Mouse (Mus musculus) liver, adult 2 months (tissue): Measurements from ENCODE around the gene Hdac4. TPM values are rescaled to one million over a fixed set of nuclear protein-coding genes. Genes with fewer than 3 reads are reported as not detected.

ENCODE experiments used
- DNase-seq: peaks from one replicate; pipeline ENCODE4 v3.0.0-alpha.2; 2011; ENCODE audit warnings: low read depth, low spot score; ENCODE audit errors: extremely low read depth
- H3K27ac ChIP-seq: fragments of 200-500 bp; replicated peaks from 2 replicates; pipeline ENCODE4 v1.5.1; 2012; ENCODE audit warnings: low read depth, mild to moderate bottlenecking, control low read depth, inconsistent platforms, low read length; ENCODE audit not compliant: insufficient read depth
- H3K27me3 ChIP-seq: fragments of 200-500 bp; 2 replicates; pipeline ENCODE4 v1.6.1; 2012; ENCODE audit warnings: mild to moderate bottlenecking, moderate library complexity, low read length, inconsistent platforms; ENCODE audit not compliant: control insufficient read depth, insufficient read depth
- H3K36me3 ChIP-seq: fragments of 200-500 bp; 2 replicates; pipeline ENCODE4 v1.6.1; 2012; ENCODE audit warnings: low read length, inconsistent platforms; ENCODE audit not compliant: control insufficient read depth, insufficient read depth
- H3K4me1 ChIP-seq: fragments of 200-500 bp; 2 replicates; pipeline ENCODE4 v1.6.1; 2011; ENCODE audit warnings: low read length; ENCODE audit not compliant: control insufficient read depth, insufficient read depth
- H3K4me3 ChIP-seq: fragments of 200-500 bp; 2 replicates; pipeline ENCODE4 v1.5.1; 2011; ENCODE audit warnings: low read depth, mild to moderate bottlenecking, control low read depth, low read length, moderate library complexity; ENCODE audit not compliant: insufficient read depth
- H3K79me2 ChIP-seq: fragments of 200-500 bp; 2 replicates; pipeline ENCODE4 v1.6.1; 2012; ENCODE audit warnings: inconsistent platforms, mild to moderate bottlenecking, low read length, moderate library complexity; ENCODE audit not compliant: control insufficient read depth, insufficient read depth
- H3K9ac ChIP-seq: fragments of 200-500 bp; 2 replicates; pipeline ENCODE4 v1.6.1; 2012; ENCODE audit warnings: low read depth, mild to moderate bottlenecking, control low read depth, inconsistent platforms, low read length
- CTCF ChIP-seq: fragments of 200-500 bp; IDR thresholded peaks from 2 replicates; pipeline ENCODE4 v1.5.1; 2011; ENCODE audit warnings: low read depth, low read length, control low read depth
- POLR2A ChIP-seq: fragments of 200-500 bp; IDR thresholded peaks from 2 replicates; pipeline ENCODE4 v1.6.1; 2011; ENCODE audit warnings: low read length, control low read depth; ENCODE audit not compliant: insufficient read depth; ENCODE audit errors: extremely low read depth
- WGBS: fragments of 180-500 bp; shearing (Covaris S2); methylation state at CpG from one replicate; pipeline ENCODE4 v1.1.7; 2018; 5-methylcytosine and 5-hydroxymethylcytosine counted together
- polyA plus RNA-seq: library from polyadenylated mRNA; depleted of rRNA; stranded (reverse); fragments of >200 nt; gene quantifications from 2 replicates; pipeline ENCODE4 v1.2.3, GENCODE M21; 2012
- total RNA-seq: library from RNA; depleted of rRNA; stranded (reverse); fragments of >200 nt; gene quantifications from 2 replicates; pipeline ENCODE4 v1.2.3, GENCODE M21; 2014

Gene Hdac4
- total and polyA plus RNA-seq, 2 experiments: 5.3 to 5.7 TPM

GRCm38 (mm10) chr1:92055149-92055548 lies 140.3 kb downstream of the Hdac4 start:
- no peak overlapping the region for H3K4me3 ChIP-seq
- no peaks in the 10 kb centered on the region for H3K36me3 ChIP-seq
- peaks cover 8% of the 10 kb centered on the region; the same call in 1 of the 2 replicates for H3K4me1 ChIP-seq
- H3K27me3 ChIP-seq: no peaks in the 10 kb centered on the region
- peaks cover 4% of the 10 kb centered on the region; the same call in 1 of the 2 replicates for H3K79me2 ChIP-seq
- H3K27ac ChIP-seq: no peak overlapping the region
- H3K9ac ChIP-seq: no peak overlapping the region
- TF ChIP-seq POLR2A (no peak), CTCF (no peak)
- WGBS: 14% methylated on average over 2 of the region's 2 CpGs
- peak; percentile 39 for DNase-seq

GRCm38 (mm10) chr1:92052190-92052589 lies 143.3 kb downstream of the Hdac4 start:
- no peak for TF ChIP-seq CTCF
- no peak for TF ChIP-seq POLR2A
- WGBS: 83% methylated on average over 4 of the region's 4 CpGs
- H3K4me1 ChIP-seq: peaks cover 18% of the 10 kb centered on the region; the same call in 1 of the 2 replicates
- no peaks in the 10 kb centered on the region for H3K36me3 ChIP-seq
- H3K9ac ChIP-seq: no peak overlapping the region
- no peak overlapping the region for H3K27ac ChIP-seq
- peaks cover 4% of the 10 kb centered on the region; the same call in 1 of the 2 replicates for H3K79me2 ChIP-seq
- H3K4me3 ChIP-seq: no peak overlapping the region
- no peaks in the 10 kb centered on the region for H3K27me3 ChIP-seq
- no peak for DNase-seq

- Histone ChIP-seq H3K27ac (no peak overlapping the region), H3K4me3 (no peak overlapping the region), H3K4me1 (peaks cover 18% of the 10 kb centered on the region; the same call in 1 of the 2 replicates), H3K36me3 (no peaks in the 10 kb centered on the region), H3K27me3 (no peaks in the 10 kb centered on the region), H3K79me2 (peaks cover 7% of the 10 kb centered on the region; the same call in 1 of the 2 replicates), H3K9ac (no peak overlapping the region)
- WGBS: 74% methylated on average over 4 of the region's 4 CpGs
- DNase-seq: no peak
- TF ChIP-seq POLR2A (no peak), CTCF (no peak)
Observed at GRCm38 (mm10) chr1:92051489-92052062, 143.9 kb downstream of the Hdac4 start.

- peaks cover 18% of the 10 kb centered on the region; the same call in 1 of the 2 replicates for H3K4me1 ChIP-seq
- peaks cover 11% of the 10 kb centered on the region; the same call in 1 of the 2 replicates for H3K79me2 ChIP-seq
- H3K36me3 ChIP-seq: no peaks in the 10 kb centered on the region
- DNase-seq: no peak
- no peaks in the 10 kb centered on the region for H3K27me3 ChIP-seq
- no peak overlapping the region for H3K9ac ChIP-seq
- no peak overlapping the region for H3K27ac ChIP-seq
- no peak overlapping the region for H3K4me3 ChIP-seq
- TF ChIP-seq POLR2A (no peak), CTCF (no peak)
Observed at GRCm38 (mm10) chr1:92050992-92051391, 144.5 kb downstream of the Hdac4 start.

GRCm38 (mm10) chr1:92050566-92050965 lies 144.9 kb downstream of the Hdac4 start:
- H3K27me3 ChIP-seq: no peaks in the 10 kb centered on the region
- 82% methylated on average over 3 of the region's 3 CpGs for WGBS

More at GRCm38 (mm10) chr1:92050566-92050965, 144.9 kb downstream of the Hdac4 start:
- Histone ChIP-seq H3K36me3 (no peaks in the 10 kb centered on the region), H3K9ac (no peak overlapping the region), H3K27ac (no peak overlapping the region), H3K4me1 (peaks cover 14% of the 10 kb centered on the region; the same call in 1 of the 2 replicates), H3K79me2 (peaks cover 12% of the 10 kb centered on the region; the same call in 1 of the 2 replicates), H3K4me3 (no peak overlapping the region)
- TF ChIP-seq CTCF (no peak), POLR2A (no peak)
- DNase-seq: no peak
